Mouse (Mus musculus): ENCODE measurements around the gene Gm21440. TPM values are rescaled to one million over a fixed set of nuclear protein-coding genes. Genes with fewer than 3 reads are reported as not detected.
"Not testable (repeated sequence)": the region's sequence is repeated elsewhere in the genome, so short reads cannot be mapped to it uniquely, and the experiment has no call there.

Gene Gm21440
- not detected in 2 replicates for polyA plus RNA-seq (2015; fragmentation: Nextera tagmentation; extraction: Ambion mirVana)

DNA sequence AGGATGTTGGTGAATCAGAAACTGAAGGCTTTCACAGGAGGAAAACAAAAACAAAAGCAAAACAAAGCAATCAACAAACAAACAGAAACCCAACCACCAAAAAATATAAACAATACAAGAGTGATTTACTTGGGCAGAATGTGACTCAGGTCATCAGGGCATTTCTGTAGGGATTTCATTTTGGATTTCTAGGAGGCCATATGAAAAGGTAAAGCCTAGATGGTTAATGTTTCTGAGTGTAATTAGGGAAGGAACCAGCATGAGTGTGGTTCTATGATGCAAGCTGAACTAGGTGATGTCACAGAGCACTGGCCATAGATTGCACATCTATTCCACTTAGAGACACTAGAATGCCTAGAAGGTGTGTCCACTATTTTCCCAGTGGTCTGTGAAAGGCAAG, at the start of gene Gm21440, which contains the start of gene Gm21454:
Gene Gm21440, plus strand, starts transcription at position 301 of the 400 bp plus-strand sequence.
Gene Gm21454, plus strand, starts transcription at position 352 of the 400 bp plus-strand sequence.
- H3K4me1 ChIP-seq; H3K9ac ChIP-seq; ATAC-seq (ENCODE audit: insufficient number of reproducible peaks, low FRiP score, low TSS enrichment, low read depth); H3K4me3 ChIP-seq; H3K27ac ChIP-seq; H3K4me2 ChIP-seq; H3K9me3 ChIP-seq; H3K27me3 ChIP-seq; H3K36me3 ChIP-seq: not testable (repeated sequence)

DNA sequence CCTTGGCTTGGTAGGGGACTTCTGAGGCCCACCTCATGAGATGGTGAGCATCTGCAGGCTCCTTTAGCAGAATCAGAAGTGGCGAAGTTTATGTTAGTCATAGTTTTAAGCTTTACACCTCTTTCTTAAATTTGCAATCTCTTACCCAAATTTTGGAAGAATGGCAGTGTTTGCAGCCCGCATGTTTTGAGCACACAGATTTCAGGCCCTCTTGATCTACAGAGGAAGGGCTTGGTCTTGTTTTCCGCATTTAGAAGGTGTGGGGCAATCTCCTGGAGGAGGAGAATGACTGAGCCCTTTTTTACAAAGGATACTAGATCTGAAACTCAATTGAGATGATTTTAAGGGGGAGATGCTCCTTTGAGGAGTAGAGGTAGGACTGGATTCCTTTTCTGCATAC, 28.4 kb upstream of the Gm21440 start, which contains the start of gene Gm21828:
Gene Gm21828, minus strand, starts transcription at position 101 of the 400 bp plus-strand sequence.
- H3K4me3 ChIP-seq; H3K9me3 ChIP-seq; H3K4me2 ChIP-seq; ATAC-seq (ENCODE audit: insufficient number of reproducible peaks, low FRiP score, low TSS enrichment, low read depth); H3K36me3 ChIP-seq; H3K27me3 ChIP-seq; H3K27ac ChIP-seq; H3K4me1 ChIP-seq; H3K9ac ChIP-seq: not testable (repeated sequence)
- no CpG with 5 or more reads among the region's 3 CpGs for WGBS

Other genes starting within 250 kb of the Gm21440 start
- not detected in 2 replicates for gene Gm20807, start 209.5 kb upstream of the Gm21440 start, polyA plus RNA-seq (2015; fragmentation: Nextera tagmentation; extraction: Ambion mirVana)
- not detected in 2 replicates for gene Gm21891, start 118.9 kb upstream of the Gm21440 start, polyA plus RNA-seq (2015; fragmentation: Nextera tagmentation; extraction: Ambion mirVana)
- gene Gm21425, start 90.4 kb upstream of the Gm21440 start, polyA plus RNA-seq (2015; fragmentation: Nextera tagmentation; extraction: Ambion mirVana): not detected in 2 replicates
- gene Gm21828, start 28.5 kb upstream of the Gm21440 start, polyA plus RNA-seq (2015; fragmentation: Nextera tagmentation; extraction: Ambion mirVana): not detected in 2 replicates
- gene Gm21454, start 51 bp downstream of the Gm21440 start, polyA plus RNA-seq (2015; fragmentation: Nextera tagmentation; extraction: Ambion mirVana): not detected in 2 replicates
- not detected in 2 replicates for gene Gm21725, start 96.7 kb downstream of the Gm21440 start, polyA plus RNA-seq (2015; fragmentation: Nextera tagmentation; extraction: Ambion mirVana)
- gene Gm21866, start 213.2 kb downstream of the Gm21440 start, polyA plus RNA-seq (2015; fragmentation: Nextera tagmentation; extraction: Ambion mirVana): not detected in 2 replicates
- gene Gm20773, start 241.6 kb downstream of the Gm21440 start, polyA plus RNA-seq (2015; fragmentation: Nextera tagmentation; extraction: Ambion mirVana): not detected in 2 replicates